Mouse (Mus musculus) embryo, embryonic 10 days (tissue): ENCODE measurements at regions not wholly inside any gene's neighbourhood (a gene's known extent, or its start where the extent isn't known, plus 50 kb on each side); places are given as distances from the start of the nearest gene placed in this dataset.

Experiments used
- DNase-seq: peaks from one replicate; pipeline ENCODE4 v3.0.0-alpha.2; 2015; ENCODE audit warnings: low spot score

DNA sequence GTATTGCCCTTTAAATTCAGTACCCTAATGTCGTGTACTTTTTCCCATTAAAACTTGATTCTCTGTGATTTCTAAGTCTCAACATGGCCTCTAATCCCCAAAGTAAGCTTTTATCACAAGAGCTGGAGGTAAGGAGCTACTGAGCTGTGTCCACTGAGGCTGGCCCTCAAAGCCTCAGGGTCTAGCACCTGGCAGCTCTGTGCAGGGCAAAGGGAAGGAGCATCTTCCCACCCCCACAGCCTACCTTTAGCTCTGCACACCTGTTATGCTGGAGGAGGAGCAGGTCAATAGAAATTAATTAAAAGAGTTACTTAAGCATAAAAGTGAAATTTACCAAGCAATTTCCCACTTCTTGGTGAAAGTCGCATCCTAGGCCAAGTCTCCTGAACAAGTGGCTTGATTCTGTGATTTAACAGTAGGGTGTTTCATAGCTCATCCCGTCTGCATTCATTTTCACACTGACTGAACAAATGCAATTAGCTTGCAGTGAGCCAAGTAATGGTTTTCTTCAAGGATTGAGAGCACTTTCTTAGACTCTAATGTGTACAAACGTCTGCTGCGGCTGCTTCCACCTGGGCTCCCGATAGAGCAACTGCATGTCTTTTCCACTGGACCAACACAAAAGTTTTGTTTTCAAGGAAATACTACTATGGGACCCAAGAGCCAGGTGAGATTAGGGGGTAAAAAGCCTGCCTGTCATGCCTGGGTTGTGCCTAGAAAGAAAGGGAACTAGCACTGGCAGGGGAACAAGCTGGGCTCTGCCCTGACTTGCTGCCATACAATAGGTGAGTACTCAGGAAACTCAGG lies 50.6 kb upstream of the Dap start:
- DNase-seq = no peak
